Mouse (Mus musculus) splenic B cell, adult 2 months (primary cell): ENCODE data around the gene Rnf121.

Experiments used
- DNase-seq: peaks from one replicate; pipeline ENCODE4 v3.0.0-alpha.2; 2011; ENCODE audit warnings: low read depth, low spot score
- H3K27me3 ChIP-seq: 2 replicates; pipeline ENCODE4 v1.6.1; 2012; ENCODE audit warnings: mild to moderate bottlenecking, low read length, moderate library complexity, mixed read lengths; ENCODE audit not compliant: control insufficient read depth, poor library complexity, insufficient read depth, severe bottlenecking
- H3K36me3 ChIP-seq: 2 replicates; pipeline ENCODE4 v1.6.1; 2012; ENCODE audit warnings: mild to moderate bottlenecking, low read length, moderate library complexity, mixed read lengths; ENCODE audit not compliant: control insufficient read depth, poor library complexity, insufficient read depth, severe bottlenecking

Gene Rnf121

GRCm38 (mm10) chr7:102065046-102065891 is at the start of gene Rnf121, which contains the start of the genes Xndc1 and Xntrpc:
Rnf121 (minus strand) TSS chr7:102065469.
Xndc1 (plus strand) TSS chr7:102065511.
Xntrpc (plus strand) TSS chr7:102065713.
- H3K27me3 ChIP-seq: no peaks in the 10 kb centered on the region
- H3K36me3 ChIP-seq: no peaks in the 10 kb centered on the region
- peak; percentile 89 for DNase-seq

- no peaks in the 10 kb centered on the region for H3K27me3 ChIP-seq
- no peak for DNase-seq
These were observed 48.0 kb upstream of the Rnf121 start for GRCm38 (mm10) chr7:102113151-102113729.

GRCm38 (mm10) chr7:102109746-102110145 is 44.5 kb upstream of the Rnf121 start:
- H3K36me3 ChIP-seq: no peaks in the 10 kb centered on the region
- no peak for DNase-seq

More at GRCm38 (mm10) chr7:102113151-102113729, 48.0 kb upstream of the Rnf121 start:
- no peaks in the 10 kb centered on the region for H3K36me3 ChIP-seq

GRCm38 (mm10) chr7:102109171-102109570 is 43.9 kb upstream of the Rnf121 start, which contains the start of gene Art5:
Art5 (minus strand) TSS chr7:102109489.
- Histone ChIP-seq H3K36me3 (no peaks in the 10 kb centered on the region), H3K27me3 (no peaks in the 10 kb centered on the region; the same call in 1 of the 2 replicates)
- no peak for DNase-seq

More at GRCm38 (mm10) chr7:102109746-102110145, 44.5 kb upstream of the Rnf121 start:
- no peaks in the 10 kb centered on the region; the same call in 1 of the 2 replicates for H3K27me3 ChIP-seq

GRCm38 (mm10) chr7:102108206-102108605 is 42.9 kb upstream of the Rnf121 start:
- no peak for DNase-seq
- Histone ChIP-seq H3K36me3 (no peaks in the 10 kb centered on the region), H3K27me3 (no peaks in the 10 kb centered on the region; the same call in 1 of the 2 replicates)

- DNase-seq: peak; percentile 14
- Histone ChIP-seq H3K27me3 (no peaks in the 10 kb centered on the region; the same call in 1 of the 2 replicates), H3K36me3 (no peaks in the 10 kb centered on the region)
These were observed 41.5 kb upstream of the Rnf121 start for GRCm38 (mm10) chr7:102106700-102107141.

- H3K36me3 ChIP-seq: no peaks in the 10 kb centered on the region
- no peak for DNase-seq
- H3K27me3 ChIP-seq: no peaks in the 10 kb centered on the region; the same call in 1 of the 2 replicates
These were observed 38.9 kb upstream of the Rnf121 start for GRCm38 (mm10) chr7:102104126-102104525.

GRCm38 (mm10) chr7:102103555-102103954 is 38.3 kb upstream of the Rnf121 start:
- DNase-seq: no peak
- Histone ChIP-seq H3K36me3 (no peaks in the 10 kb centered on the region), H3K27me3 (no peaks in the 10 kb centered on the region; the same call in 1 of the 2 replicates)

- DNase-seq: no peak
- Histone ChIP-seq H3K36me3 (no peaks in the 10 kb centered on the region), H3K27me3 (no peaks in the 10 kb centered on the region; the same call in 1 of the 2 replicates)
These were observed 37.4 kb upstream of the Rnf121 start for GRCm38 (mm10) chr7:102102696-102103095.

- H3K27me3 ChIP-seq: no peaks in the 10 kb centered on the region; the same call in 1 of the 2 replicates
- H3K36me3 ChIP-seq: no peaks in the 10 kb centered on the region
- no peak for DNase-seq
These were observed 37.0 kb upstream of the Rnf121 start for GRCm38 (mm10) chr7:102102241-102102640.

GRCm38 (mm10) chr7:102101487-102101886 is 36.2 kb upstream of the Rnf121 start, which contains the start of gene Art1:
Art1 (plus strand) TSS chr7:102101743.
- H3K27me3 ChIP-seq: no peaks in the 10 kb centered on the region
- no peaks in the 10 kb centered on the region for H3K36me3 ChIP-seq
- no peak for DNase-seq

- no peaks in the 10 kb centered on the region for H3K36me3 ChIP-seq
- H3K27me3 ChIP-seq: no peaks in the 10 kb centered on the region
- DNase-seq: no peak
These were observed 35.6 kb upstream of the Rnf121 start for GRCm38 (mm10) chr7:102100868-102101267.

GRCm38 (mm10) chr7:102099760-102100661 is 34.7 kb upstream of the Rnf121 start:
- DNase-seq: peak; percentile 87
- Histone ChIP-seq H3K36me3 (no peaks in the 10 kb centered on the region), H3K27me3 (no peaks in the 10 kb centered on the region)

- DNase-seq: no peak
- Histone ChIP-seq H3K36me3 (no peaks in the 10 kb centered on the region), H3K27me3 (no peaks in the 10 kb centered on the region; the same call in 1 of the 2 replicates)
These were observed 22.1 kb upstream of the Rnf121 start for GRCm38 (mm10) chr7:102087336-102087735.
